Mouse (Mus musculus): Measurements from ENCODE around the gene Tm4sf4.
A peak's percentile ranks its signal among the peaks of the same experiment; 100 is the strongest.

Gene Tm4sf4

DNA sequence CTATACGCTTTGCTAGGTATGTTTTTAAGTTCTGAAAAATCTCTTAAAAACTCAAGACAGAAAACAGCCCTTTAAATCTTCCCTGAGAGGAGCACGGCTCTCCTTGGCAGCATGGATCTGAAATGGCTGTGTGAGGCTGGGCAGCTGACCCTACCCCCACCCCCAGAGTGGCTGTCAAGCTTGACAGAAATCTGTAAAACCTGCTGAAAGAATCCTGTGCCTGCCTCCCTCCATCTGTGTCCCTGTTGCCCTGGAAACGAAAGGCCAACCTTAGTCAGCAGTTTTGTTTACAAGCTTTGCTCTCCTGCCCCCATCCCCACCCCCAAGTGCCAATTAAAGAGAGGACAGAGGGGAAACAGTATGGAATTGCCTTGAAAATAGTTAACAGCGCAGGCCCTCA, 47.3 kb downstream of the Tm4sf4 start:
- no peak for DNase-seq (ENCODE audit: inconsistent age in 2 of 2, low spot score in 1 of 2)

GRCm38 (mm10) chr3:57474421-57474820, 49.3 kb downstream of the Tm4sf4 start:
- no peak for DNase-seq (ENCODE audit: inconsistent age in 2 of 2, low spot score in 1 of 2)

DNA sequence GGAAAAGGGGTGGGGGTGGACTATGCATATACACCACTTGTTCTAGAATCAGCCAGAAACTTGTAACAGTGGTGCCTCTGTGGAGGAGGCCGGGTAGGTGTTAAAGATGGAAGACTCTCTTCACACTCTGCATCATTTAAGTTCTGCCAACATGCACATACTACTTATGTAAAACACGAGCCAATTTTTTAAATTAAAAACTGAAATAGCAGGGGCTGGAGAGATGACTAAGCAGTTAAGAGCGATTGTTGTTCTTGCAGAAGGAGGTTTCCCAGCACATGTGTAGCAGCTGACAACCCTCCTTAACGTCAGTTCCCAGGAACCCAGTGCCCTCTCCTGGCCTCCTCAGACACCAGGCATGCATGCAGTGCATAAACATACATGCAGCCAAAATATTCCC, 55.5 kb downstream of the Tm4sf4 start:
- no peak for DNase-seq (ENCODE audit: inconsistent age in 2 of 2, low spot score in 1 of 2)

- no peak for DNase-seq (ENCODE audit: inconsistent age in 2 of 2, low spot score in 1 of 2)
Observed at GRCm38 (mm10) chr3:57481981-57482380, 56.9 kb downstream of the Tm4sf4 start.

DNA sequence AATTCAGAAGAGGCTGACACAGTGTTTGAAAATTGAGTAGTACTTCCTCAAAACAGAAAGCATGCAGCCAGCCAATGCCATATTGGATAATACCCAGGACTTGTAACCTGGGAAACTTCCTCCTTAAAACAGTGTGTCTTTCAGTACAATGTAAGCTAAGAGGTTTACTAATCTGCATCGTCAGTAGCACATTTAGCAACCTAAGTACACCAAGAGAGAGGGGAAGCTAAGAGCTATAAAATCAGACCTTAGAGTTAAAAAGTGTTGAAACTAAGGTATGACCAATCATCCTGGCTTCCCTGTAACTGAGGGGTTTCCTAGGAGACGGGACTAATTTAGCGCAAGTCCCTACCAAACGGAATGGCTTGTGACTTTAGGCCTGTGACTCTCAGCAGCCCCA, 61.0 kb downstream of the Tm4sf4 start:
- no peak for DNase-seq (ENCODE audit: inconsistent age in 2 of 2, low spot score in 1 of 2)

DNA sequence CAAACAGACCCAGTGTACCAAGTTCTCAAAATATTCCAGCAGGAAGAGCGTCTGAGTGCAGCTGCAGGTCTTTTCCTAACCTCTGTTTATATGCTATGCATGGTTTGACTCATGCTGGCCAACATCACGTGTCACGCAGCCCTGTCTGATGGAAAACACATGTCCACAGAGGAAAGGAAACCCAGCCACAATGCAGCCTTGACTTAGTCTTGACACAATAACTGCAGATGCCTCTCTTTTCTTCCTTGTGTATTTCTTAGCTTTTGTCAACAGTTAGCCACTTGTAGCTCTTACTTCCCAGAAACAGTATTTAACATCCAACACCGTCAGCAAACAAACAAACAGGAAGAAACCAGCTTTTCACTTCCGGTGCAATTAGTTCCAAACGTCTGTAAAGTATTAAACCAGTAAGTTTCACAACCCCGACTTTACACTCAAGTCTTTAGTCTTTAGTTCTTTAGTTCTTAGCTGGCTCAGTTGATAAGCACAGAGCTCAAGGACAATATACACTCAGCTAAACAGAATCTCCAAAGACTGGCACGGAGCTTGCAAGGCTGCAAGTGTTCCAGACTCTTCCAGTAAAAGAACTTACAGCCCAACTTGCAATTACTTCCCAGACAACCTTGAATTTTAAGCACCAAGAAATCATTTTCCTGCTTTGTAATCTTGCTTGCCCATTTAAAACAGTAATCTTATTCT, 62.5 kb downstream of the Tm4sf4 start:
- peak; percentile 34 to 73 for DNase-seq (ENCODE audit: inconsistent age in 2 of 2, low spot score in 1 of 2)

Measured in adrenal gland, adult (tissue).